Mouse (Mus musculus) heart, adult 2 months (tissue): Measurements from ENCODE around the gene Stk32c.

Source experiments
- CTCF ChIP-seq: fragments of 200-600 bp; IDR thresholded peaks from 2 replicates; pipeline ENCODE4 v1.8.1; 2022; ENCODE audit warnings: antibody characterized with exemption, mild to moderate bottlenecking, moderate library complexity
- EP300 ChIP-seq: fragments of 200-500 bp; IDR thresholded peaks from 2 replicates; pipeline ENCODE4 v1.6.1; 2011; ENCODE audit warnings: low read depth, low read length, control low read depth; ENCODE audit not compliant: insufficient read depth
- POLR2A ChIP-seq: fragments of 200-500 bp; IDR thresholded peaks from 2 replicates; pipeline ENCODE4 v1.6.1; 2011; ENCODE audit warnings: mild to moderate bottlenecking, low read depth, low read length, control low read depth; ENCODE audit not compliant: insufficient read depth

GRCm38 (mm10) chr7:139246086-139246485 is 33.0 kb upstream of the Stk32c start:
- TF ChIP-seq EP300 (no peak), POLR2A (no peak), CTCF (no peak)
